Mouse (Mus musculus) left cerebral cortex, postnatal 36 days (tissue): Measurements from ENCODE around the gene Ccdc80. TPM values are rescaled to one million over a fixed set of nuclear protein-coding genes. Genes with fewer than 3 reads are reported as not detected.
A peak's percentile ranks its signal among the peaks of the same experiment; 100 is the strongest.

ENCODE experiments used
- DNase-seq, 2 experiments: peaks; one replicate each; pipeline ENCODE4 v3.0.0; 2021 to 2022; ENCODE audit warnings: low spot score in 2 of 2, mixed read lengths in 1 of 2
- intact Hi-C: fragments of 180-260 bp; cut with DNase I; formaldehyde crosslinking; loops from one replicate; pipeline ENCODE4 v1.15.1; 2025
- total RNA-seq, 2 experiments: library from RNA; stranded (reverse); gene quantifications; 2 replicates each; pipeline ENCODE4 v1.2.3; 2021

The Ccdc80 gene
- total RNA-seq, 2 experiments from 2014 or later: 7.4 to 7.9 TPM

GRCm38 (mm10) chr16:45104993-45105392, 11.8 kb downstream of the Ccdc80 start:
- intact Hi-C loops: no loop called here
- DNase-seq: no peak

GRCm38 (mm10) chr16:45108203-45108878, 15.1 kb downstream of the Ccdc80 start:
- intact Hi-C loops: no loop called here
- no peak for DNase-seq

- intact Hi-C loops: no loop called here
- DNase-seq: no peak
These were observed 17.3 kb downstream of the Ccdc80 start for GRCm38 (mm10) chr16:45110498-45110897.

GRCm38 (mm10) chr16:45117200-45117599, 24.0 kb downstream of the Ccdc80 start:
- DNase-seq: no peak
- intact Hi-C loops: no loop called here

- DNase-seq: no peak
- intact Hi-C loops: no loop called here
These were observed 25.6 kb downstream of the Ccdc80 start for GRCm38 (mm10) chr16:45118760-45119159.

- peak in 1 of 2 experiments; percentile 30 for DNase-seq
These were observed 27.7 kb downstream of the Ccdc80 start for GRCm38 (mm10) chr16:45120844-45121425.

GRCm38 (mm10) chr16:45122571-45122970, 29.4 kb downstream of the Ccdc80 start:
- peak in 1 of 2 experiments; percentile 17 for DNase-seq
- intact Hi-C loops: loop anchor here (10.0 kb wide), 1 partner anchor 358 kb away; the partner anchor contains the start of gene Cd200r1

More at GRCm38 (mm10) chr16:45120844-45121425, 27.7 kb downstream of the Ccdc80 start:
- intact Hi-C loops: loop anchor here (10.0 kb wide), 1 partner anchor 356 kb away; the partner anchor contains the start of gene Cd200r1

- no peak for DNase-seq
- intact Hi-C loops: loop anchor here (10.0 kb wide), 1 partner anchor 360 kb away; the partner anchor contains the start of gene Cd200r1
These were observed 31.3 kb downstream of the Ccdc80 start for GRCm38 (mm10) chr16:45124230-45125203.

GRCm38 (mm10) chr16:45127936-45128710, 34.9 kb downstream of the Ccdc80 start:
- peak; percentile 49 to 66 for DNase-seq
- intact Hi-C loops: loop anchor here (10.0 kb wide), 1 partner anchor 363 kb away; the partner anchor contains the start of gene Cd200r1

- DNase-seq: no peak
- intact Hi-C loops: no loop called here
These were observed 48.5 kb downstream of the Ccdc80 start for GRCm38 (mm10) chr16:45141711-45142110.

- intact Hi-C loops: no loop called here
- no peak for DNase-seq
These were observed 49.4 kb downstream of the Ccdc80 start for GRCm38 (mm10) chr16:45142565-45142964.

GRCm38 (mm10) chr16:45145119-45145518, 51.9 kb downstream of the Ccdc80 start:
- DNase-seq: no peak
- intact Hi-C loops: no loop called here

GRCm38 (mm10) chr16:45148488-45149082, 55.4 kb downstream of the Ccdc80 start:
- intact Hi-C loops: no loop called here

GRCm38 (mm10) chr16:45154741-45155250, 61.6 kb downstream of the Ccdc80 start:
- DNase-seq: no peak
- intact Hi-C loops: loop anchor here (5.0 to 10.0 kb wide), 2 partner anchors 62 to 410 kb away; partner anchors contain the start of genes Ccdc80 and Gtpbp8

More at GRCm38 (mm10) chr16:45148488-45149082, 55.4 kb downstream of the Ccdc80 start:
- no peak for DNase-seq

- peak; percentile 63 to 70 for DNase-seq
- intact Hi-C loops: loop anchor here (5.0 to 10.0 kb wide), 2 partner anchors 66 to 413 kb away; partner anchors contain the start of genes Ccdc80 and Gtpbp8
These were observed 64.9 kb downstream of the Ccdc80 start for GRCm38 (mm10) chr16:45158136-45158521.

GRCm38 (mm10) chr16:45158522-45159388, 65.6 kb downstream of the Ccdc80 start, which contains the start of the genes Slc35a5 and Atg3:
Gene Slc35a5, minus strand, starts transcription at chr16:45158706.
Gene Atg3, plus strand, starts transcription at chr16:45158785.
- intact Hi-C loops: loop anchor here (5.0 to 10.0 kb wide), 2 partner anchors 66 to 414 kb away; partner anchors contain the start of genes Ccdc80 and Gtpbp8
- DNase-seq: peak; percentile 95 to 96

- DNase-seq: no peak
- intact Hi-C loops: loop anchor here (5.0 to 10.0 kb wide), 2 partner anchors 67 to 415 kb away; partner anchors contain the start of genes Ccdc80 and Gtpbp8
These were observed 66.2 kb downstream of the Ccdc80 start for GRCm38 (mm10) chr16:45159389-45159716.
